Comparison of ENCODE assay signal across 18 mouse cellular contexts in genomic region chr2:132139099-132139498, GRCm38 (mm10). TPM values are rescaled to one million over a fixed set of nuclear protein-coding genes. Genes with fewer than 3 reads are reported as not detected.
DNase-seq lines count a peak whose midpoint lies in the region; ATAC-seq and TF ChIP-seq lines count a peak whose summit lies in the region.
"Had no signal": no experiment of that assay in that cellular context is flagged by ENCODE, and none has a peak within 500 bp of the region (broad histone marks: within the 10 kb centered on the region; RNA-seq: fewer than 3 reads in every experiment).

No protein-coding gene starts in this region.

- H3K9ac ChIP-seq in kidney, embryonic 14.5 days (ENCODE audit: low read depth, low read length) = no peak overlapping the region
- no peak overlapping the region for H3K9ac ChIP-seq in midbrain, postnatal 0 days (replicated peaks; ENCODE audit: low read length, poor library complexity, severe bottlenecking)
- no peak overlapping the region for H3K9ac ChIP-seq in midbrain, embryonic 16.5 days (ENCODE audit: low read depth, low read length)
- no peak overlapping the region for H3K9ac ChIP-seq in stomach, postnatal 0 days (ENCODE audit: low read length)
- H3K9ac ChIP-seq: liver, embryonic 15.5 days; midbrain, embryonic 13.5 days had no signal

- H3K27me3 ChIP-seq in kidney, adult 2 months (replicated peaks; ENCODE audit: control insufficient read depth, insufficient read depth, low read length) = no peaks in the 10 kb centered on the region
- no peaks in the 10 kb centered on the region for H3K27me3 ChIP-seq in kidney, embryonic 14.5 days (ENCODE audit: control insufficient read depth, insufficient read depth, low read length)
- H3K27me3 ChIP-seq in midbrain, postnatal 0 days (ENCODE audit: insufficient read depth, low read length) = no peaks in the 10 kb centered on the region
- H3K27me3 ChIP-seq in midbrain, embryonic 16.5 days (ENCODE audit: control insufficient read depth, insufficient read depth, low read depth, low read length) = no peaks in the 10 kb centered on the region
- H3K27me3 ChIP-seq in stomach, postnatal 0 days (ENCODE audit: control insufficient read depth, insufficient read depth, low read length) = no peaks in the 10 kb centered on the region
- H3K27me3 ChIP-seq: midbrain, embryonic 13.5 days had no signal

- 98% methylated on average over 2 of the region's 2 CpGs for whole genome bisulfite sequencing in kidney, adult 2 months
- 88% methylated on average over 2 of the region's 2 CpGs for WGBS in kidney, embryonic 14.5 days
- 96% methylated on average over 2 of the region's 2 CpGs for WGBS in midbrain, postnatal 0 days
- WGBS in midbrain, embryonic 16.5 days = 92% methylated on average over 2 of the region's 2 CpGs
- 92% methylated on average over 2 of the region's 2 CpGs for WGBS in stomach, postnatal 0 days

- peaks cover 6% of the 10 kb centered on the region; the same call in 1 of the 2 replicates for H3K4me1 ChIP-seq in kidney, adult 2 months (ENCODE audit: control insufficient read depth, insufficient read depth, low read length)
- 0 out of 2 replicates have a peak, but pooled peaks cover 6% of the 10 kb centered on the region for H3K4me1 ChIP-seq in kidney, embryonic 14.5 days (ENCODE audit: control insufficient read depth, insufficient read depth, low read length)
- H3K4me1 ChIP-seq in midbrain, postnatal 0 days (ENCODE audit: insufficient read depth, low read length) = no peaks in the 10 kb centered on the region
- peaks cover 23% of the 10 kb centered on the region for H3K4me1 ChIP-seq in midbrain, embryonic 16.5 days (ENCODE audit: control insufficient read depth, insufficient read depth, low read length)
- H3K4me1 ChIP-seq in stomach, postnatal 0 days (replicated peaks; ENCODE audit: control insufficient read depth, insufficient read depth) = no peaks in the 10 kb centered on the region; the same call in 1 of the 2 replicates

- TF ChIP-seq POLR2A in kidney, adult 2 months (IDR thresholded peaks at IDR 0.05; ENCODE audit: low read depth, low read length) = no peak
- TF ChIP-seq POLR2A in brain, embryonic 14.5 days (IDR thresholded peaks at IDR 0.05; ENCODE audit: borderline replicate concordance, extremely low read depth, insufficient read depth, insufficient read length, poor library complexity, severe bottlenecking) = no peak

- 0 out of 2 replicates have a peak, but pooled peaks have one; percentile 11 for TF ChIP-seq CTCF in kidney, adult 2 months (conservative IDR thresholded peaks at IDR 0.05; ENCODE audit: insufficient read depth, insufficient read length, low read depth, low read length)
- TF ChIP-seq CTCF in midbrain, postnatal 0 days (IDR thresholded peaks at IDR 0.05) = peak; percentile 27
- peak; percentile 2; the same call in 1 of the 2 replicates for TF ChIP-seq CTCF in brain, embryonic 14.5 days (IDR thresholded peaks at IDR 0.05; ENCODE audit: borderline replicate concordance, extremely low read depth, insufficient read depth, insufficient read length)
- TF ChIP-seq CTCF in stomach, postnatal 0 days (IDR thresholded peaks at IDR 0.05; ENCODE audit: low read depth) = peak; percentile 59

- no peak overlapping the region for H3K4me2 ChIP-seq in kidney, embryonic 14.5 days (replicated peaks; ENCODE audit: low read depth, low read length)
- no peak overlapping the region for H3K4me2 ChIP-seq in midbrain, postnatal 0 days (ENCODE audit: low read depth, low read length, poor library complexity, severe bottlenecking)
- H3K4me2 ChIP-seq in midbrain, embryonic 16.5 days (ENCODE audit: low read length) = no peak overlapping the region
- no peak overlapping the region for H3K4me2 ChIP-seq in stomach, postnatal 0 days (replicated peaks; ENCODE audit: low read depth)
- H3K4me2 ChIP-seq: heart, embryonic 11.5 days; liver, embryonic 15.5 days; midbrain, embryonic 13.5 days had no signal

- no peak for DNase-seq in kidney, adult 2 months
- DNase-seq in midbrain, postnatal 0 days (ENCODE audit: low spot score) = no peak
- no peak for DNase-seq in brain, embryonic 14.5 days (ENCODE audit: low read depth)
- no peak for DNase-seq in stomach, postnatal 0 days (ENCODE audit: low spot score)
- DNase-seq in heart, adult 9 months (ENCODE audit: low spot score in 2 of 2) = no peak
- DNase-seq: cerebellum, adult 9-11 months; gastrocnemius, postnatal 10 days; kidney, postnatal 14 days; layer of hippocampus, adult 9-11 months had no signal

- ATAC-seq in kidney, embryonic 14.5 days (ENCODE audit: low FRiP score, low TSS enrichment) = no peak
- no peak for ATAC-seq in midbrain, postnatal 0 days (ENCODE audit: low FRiP score)
- ATAC-seq in midbrain, embryonic 16.5 days = no peak
- no peak for ATAC-seq in stomach, postnatal 0 days (ENCODE audit: low FRiP score, low TSS enrichment)
- ATAC-seq in erythroid progenitor cell, adult 5-6 weeks (replicated peaks; ENCODE audit: low FRiP score, poor library complexity, severe bottlenecking) = no peak
- ATAC-seq: forebrain, embryonic 16.5 days; inflammation-experienced regulatory T-cells, adult 6 months; midbrain, embryonic 13.5 days had no signal

- no peaks in the 10 kb centered on the region for H3K36me3 ChIP-seq in kidney, adult 2 months (ENCODE audit: control insufficient read depth, insufficient read depth, low read length)
- no peaks in the 10 kb centered on the region for H3K36me3 ChIP-seq in kidney, embryonic 14.5 days (ENCODE audit: control insufficient read depth, insufficient read depth, low read length)
- no peaks in the 10 kb centered on the region; the same call in 1 of the 2 replicates for H3K36me3 ChIP-seq in midbrain, postnatal 0 days (ENCODE audit: insufficient read depth, low read length)
- no peaks in the 10 kb centered on the region for H3K36me3 ChIP-seq in midbrain, embryonic 16.5 days (ENCODE audit: control insufficient read depth, insufficient read depth, low read length)
- no peaks in the 10 kb centered on the region for H3K36me3 ChIP-seq in stomach, postnatal 0 days (ENCODE audit: control insufficient read depth, insufficient read depth, low read length)
- H3K36me3 ChIP-seq: liver, embryonic 15.5 days had no signal

- no peak for TF ChIP-seq EP300 in stomach, postnatal 0 days (optimal IDR thresholded peaks at IDR 0.05)

- no peaks in the 10 kb centered on the region for H3K9me3 ChIP-seq in kidney, embryonic 14.5 days (ENCODE audit: control insufficient read depth, low read length)
- no peaks in the 10 kb centered on the region for H3K9me3 ChIP-seq in midbrain, postnatal 0 days (ENCODE audit: low read length)
- H3K9me3 ChIP-seq in midbrain, embryonic 16.5 days (replicated peaks; ENCODE audit: control insufficient read depth, low read length, poor library complexity, severe bottlenecking) = no peaks in the 10 kb centered on the region
- no peaks in the 10 kb centered on the region for H3K9me3 ChIP-seq in stomach, postnatal 0 days (ENCODE audit: control insufficient read depth, low read length)
- H3K9me3 ChIP-seq: liver, embryonic 15.5 days; midbrain, embryonic 13.5 days had no signal

- H3K27ac ChIP-seq in kidney, adult 2 months (ENCODE audit: insufficient read depth, low read depth, low read length) = no peak overlapping the region
- no peak overlapping the region for H3K27ac ChIP-seq in kidney, embryonic 14.5 days (ENCODE audit: low read depth, low read length)
- no peak overlapping the region for H3K27ac ChIP-seq in midbrain, postnatal 0 days (ENCODE audit: low read depth, low read length)
- no peak overlapping the region for H3K27ac ChIP-seq in midbrain, embryonic 16.5 days (ENCODE audit: low read length)
- H3K27ac ChIP-seq in stomach, postnatal 0 days (replicated peaks) = no peak overlapping the region
- H3K27ac ChIP-seq: liver, embryonic 15.5 days; macrophage; midbrain, embryonic 13.5 days had no signal

- H3K4me3 ChIP-seq in kidney, adult 2 months (ENCODE audit: insufficient read depth, low read depth, low read length) = no peak overlapping the region
- no peak overlapping the region for H3K4me3 ChIP-seq in kidney, embryonic 14.5 days (ENCODE audit: low read length)
- no peak overlapping the region for H3K4me3 ChIP-seq in midbrain, postnatal 0 days (ENCODE audit: low read depth, low read length)
- no peak overlapping the region for H3K4me3 ChIP-seq in midbrain, embryonic 16.5 days (ENCODE audit: low read depth, low read length)
- H3K4me3 ChIP-seq in stomach, postnatal 0 days (ENCODE audit: low read depth, low read length) = no peak overlapping the region
- H3K4me3 ChIP-seq: liver, embryonic 15.5 days; midbrain, embryonic 13.5 days had no signal

RNA-seq across cellular contexts. Expression of gene Slc23a2, which starts 5.8 kb away (rescaled TPM):
- 15.3 and 15.7 TPM in 2 replicates for polyA plus RNA-seq in kidney, adult 2 months (2012; rRNA removed)
- polyA plus RNA-seq in kidney, embryonic 14.5 days (2014; fragmentation: Nextera tagmentation; extraction: Ambion mirVana) = 12.0 and 18.0 TPM in 2 replicates
- total RNA-seq in midbrain, postnatal 0 days (2014; rRNA removed) = 64.5 and 71.3 TPM in 2 replicates
- 30.5 and 31.9 TPM in 2 replicates for polyA plus RNA-seq in midbrain, postnatal 0 days (2015; fragmentation: Nextera tagmentation; extraction: Ambion mirVana)
- polyA plus RNA-seq in midbrain, embryonic 16.5 days (2015; fragmentation: Nextera tagmentation; extraction: Ambion mirVana) = 32.6 and 37.9 TPM in 2 replicates
- polyA plus RNA-seq in brain, embryonic 14.5 days (2012; rRNA removed) = 36.3 and 40.9 TPM in 2 replicates
- 5.4 and 5.6 TPM in 2 replicates for polyA plus RNA-seq in stomach, postnatal 0 days (2015; fragmentation: Nextera tagmentation; extraction: Ambion mirVana)
- total RNA-seq in erythroid progenitor cell, adult 5-6 weeks (2015; ENCODE audit: low replicate concordance) = 2.9 and 8.3 TPM in 2 replicates
- 0.53 and 14.8 TPM in 2 replicates for total RNA-seq in erythroid progenitor cell, adult 5-6 weeks (2017; ENCODE audit: low replicate concordance)

Comparison
In these comparisons a context has a peak if more than half of its experiments do, and no peak if none do; other contexts are left out.
1. CTCF ChIP-seq: peak in every context shown above with its lines; median percentile 59 in stomach, postnatal 0 days; 27 in midbrain, postnatal 0 days; 11 in kidney, adult 2 months; 2 in brain, embryonic 14.5 days.